Mouse (Mus musculus): ENCODE measurements at regions not wholly inside any gene's neighbourhood (a gene's known extent, or its start where the extent isn't known, plus 50 kb on each side); places are given as distances from the start of the nearest gene placed in this dataset.

DNA sequence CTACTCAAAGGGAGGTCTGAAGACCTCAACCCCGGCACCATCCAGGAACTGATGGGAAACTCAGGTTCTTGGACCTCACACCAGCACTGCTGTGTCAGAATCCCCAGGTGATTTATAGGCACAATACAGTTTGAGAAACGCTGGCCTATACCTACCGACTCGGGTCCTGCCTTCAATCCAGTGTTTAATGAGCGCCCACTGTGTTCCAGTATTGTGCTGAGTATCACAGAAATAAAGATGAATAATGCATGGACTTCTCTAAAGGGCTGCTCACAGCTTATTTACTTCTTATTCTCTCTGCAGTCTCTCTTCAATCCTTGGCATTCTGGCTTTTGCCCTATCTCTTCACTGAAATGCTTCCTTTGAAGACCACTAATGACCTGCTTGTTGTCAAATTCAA, 146.8 kb upstream of the 9630041A04Rik start:
- Histone ChIP-seq H3K27ac (ENCODE audit: low read depth, low read length) (no peak overlapping the region), H3K36me3 (ENCODE audit: insufficient read depth, low read length) (no peaks in the 10 kb centered on the region), H3K9ac (replicated peaks; ENCODE audit: low read length, poor library complexity, severe bottlenecking) (no peak overlapping the region), H3K27me3 (ENCODE audit: insufficient read depth, low read length) (no peaks in the 10 kb centered on the region), H3K9me3 (ENCODE audit: low read length) (no peaks in the 10 kb centered on the region), H3K4me1 (ENCODE audit: insufficient read depth, low read length) (0 out of 2 replicates have a peak, but pooled peaks cover 6% of the 10 kb centered on the region), H3K4me3 (ENCODE audit: low read depth, low read length) (no peak overlapping the region), H3K4me2 (ENCODE audit: low read depth, low read length, poor library complexity, severe bottlenecking) (no peak overlapping the region)
- ATAC-seq (ENCODE audit: low FRiP score) (no peak), DNase-seq (ENCODE audit: low spot score) (no peak)
- no peak for TF ChIP-seq CTCF (IDR thresholded peaks at IDR 0.05)
- WGBS = 44% methylated on average over 5 of the region's 5 CpGs

DNA sequence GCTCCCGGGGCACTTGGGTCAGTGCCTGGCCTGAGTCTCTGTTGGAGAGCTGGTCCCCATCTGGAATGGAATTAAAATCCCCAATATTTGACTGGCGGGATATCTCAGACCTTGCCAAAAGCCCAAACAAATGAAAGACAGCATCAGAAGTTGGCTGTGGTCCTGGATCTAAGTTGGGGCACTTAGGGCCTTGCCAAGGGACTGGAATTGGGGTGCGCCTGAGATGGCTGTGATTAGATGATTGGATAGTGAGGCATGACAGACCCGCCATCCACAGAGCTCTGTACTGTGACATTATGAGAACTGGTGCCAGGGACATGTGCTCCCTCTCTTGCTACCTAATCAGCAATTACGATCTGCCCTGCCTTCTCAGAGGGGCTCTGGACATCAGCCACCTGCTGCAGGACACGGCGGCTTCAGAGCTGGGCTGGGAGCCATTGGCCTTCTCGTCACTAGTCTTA, 151.0 kb upstream of the 9630041A04Rik start:
- no peaks in the 10 kb centered on the region for H3K4me1 ChIP-seq (ENCODE audit: insufficient read depth, low read length)
- H3K4me3 ChIP-seq (ENCODE audit: low read depth, low read length) = no peak overlapping the region
- no peaks in the 10 kb centered on the region for H3K27me3 ChIP-seq (ENCODE audit: insufficient read depth, low read length)
- H3K4me2 ChIP-seq (ENCODE audit: low read depth, low read length, poor library complexity, severe bottlenecking) = no peak overlapping the region
- no peak overlapping the region for H3K27ac ChIP-seq (ENCODE audit: low read depth, low read length)
- no peak; the same call in 1 of the 2 replicates for ATAC-seq (ENCODE audit: low FRiP score)
- no peak overlapping the region for H3K9ac ChIP-seq (replicated peaks; ENCODE audit: low read length, poor library complexity, severe bottlenecking)
- TF ChIP-seq CTCF (IDR thresholded peaks at IDR 0.05) = no peak
- no peaks in the 10 kb centered on the region for H3K9me3 ChIP-seq (ENCODE audit: low read length)
- DNase-seq (ENCODE audit: low spot score) = peak; percentile 88
- no peaks in the 10 kb centered on the region for H3K36me3 ChIP-seq (ENCODE audit: insufficient read depth, low read length)
- 73% methylated on average over 8 of the region's 8 CpGs for WGBS

DNA sequence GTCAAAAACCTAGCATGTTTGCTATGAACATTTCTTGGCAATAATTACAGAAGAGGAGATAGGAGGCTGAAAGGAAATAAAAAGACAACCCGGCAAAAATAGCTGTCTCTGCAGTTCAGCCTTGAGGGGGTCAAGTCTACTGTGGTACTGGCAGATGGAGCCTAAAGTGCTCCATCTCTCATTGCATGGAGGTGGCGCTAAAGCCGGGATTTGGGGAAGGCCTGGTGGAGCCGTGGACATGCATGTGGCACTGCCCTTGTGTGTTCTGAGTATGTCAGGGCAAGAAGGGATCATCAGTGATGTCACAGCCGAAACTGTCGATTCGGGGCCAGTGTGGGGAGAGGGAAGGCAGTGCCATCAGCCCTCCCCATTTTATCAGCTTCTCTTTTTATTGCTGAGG, 161.3 kb upstream of the 9630041A04Rik start:
- WGBS = 82% methylated on average over 7 of the region's 7 CpGs
- ATAC-seq (ENCODE audit: low FRiP score) (no peak), DNase-seq (ENCODE audit: low spot score) (peak; percentile 41)
- Histone ChIP-seq H3K4me1 (ENCODE audit: insufficient read depth, low read length) (no peaks in the 10 kb centered on the region), H3K9ac (replicated peaks; ENCODE audit: low read length, poor library complexity, severe bottlenecking) (no peak overlapping the region), H3K27ac (ENCODE audit: low read depth, low read length) (no peak overlapping the region), H3K27me3 (ENCODE audit: insufficient read depth, low read length) (no peaks in the 10 kb centered on the region), H3K4me2 (ENCODE audit: low read depth, low read length, poor library complexity, severe bottlenecking) (no peak overlapping the region), H3K36me3 (ENCODE audit: insufficient read depth, low read length) (no peaks in the 10 kb centered on the region), H3K9me3 (ENCODE audit: low read length) (no peaks in the 10 kb centered on the region), H3K4me3 (ENCODE audit: low read depth, low read length) (no peak overlapping the region)
- peak; percentile 40 for TF ChIP-seq CTCF (IDR thresholded peaks at IDR 0.05)

DNA sequence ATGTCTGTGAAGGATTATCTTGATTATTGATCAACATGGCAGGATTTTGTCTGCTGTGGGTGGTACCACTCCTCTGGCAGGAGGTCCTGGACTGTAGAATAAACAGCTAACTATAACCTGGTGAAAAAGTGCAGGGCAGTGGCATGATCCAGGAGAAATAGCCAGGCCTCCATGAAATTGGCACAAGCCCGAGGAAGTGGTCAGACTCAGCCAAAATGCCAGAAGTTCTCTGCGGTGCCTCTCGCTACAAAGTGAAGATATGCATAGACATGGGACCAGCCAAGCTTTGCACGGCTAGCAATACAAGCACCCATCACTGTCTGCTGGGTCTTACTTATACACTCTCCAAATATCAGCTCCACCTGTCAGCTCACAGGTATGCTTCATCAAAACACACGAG, 167.6 kb upstream of the 9630041A04Rik start:
- TF ChIP-seq CTCF (IDR thresholded peaks at IDR 0.05) = no peak
- Histone ChIP-seq H3K36me3 (ENCODE audit: insufficient read depth, low read length) (no peaks in the 10 kb centered on the region), H3K27ac (ENCODE audit: low read depth, low read length) (no peak overlapping the region), H3K27me3 (ENCODE audit: insufficient read depth, low read length) (no peaks in the 10 kb centered on the region), H3K4me3 (ENCODE audit: low read depth, low read length) (no peak overlapping the region), H3K9ac (replicated peaks; ENCODE audit: low read length, poor library complexity, severe bottlenecking) (no peak overlapping the region), H3K4me2 (ENCODE audit: low read depth, low read length, poor library complexity, severe bottlenecking) (no peak overlapping the region), H3K9me3 (ENCODE audit: low read length) (no peaks in the 10 kb centered on the region), H3K4me1 (ENCODE audit: insufficient read depth, low read length) (peaks cover 8% of the 10 kb centered on the region; the same call in 1 of the 2 replicates)
- 92% methylated on average over 5 of the region's 5 CpGs for WGBS
- ATAC-seq (ENCODE audit: low FRiP score) (no peak), DNase-seq (ENCODE audit: low spot score) (no peak)

DNA sequence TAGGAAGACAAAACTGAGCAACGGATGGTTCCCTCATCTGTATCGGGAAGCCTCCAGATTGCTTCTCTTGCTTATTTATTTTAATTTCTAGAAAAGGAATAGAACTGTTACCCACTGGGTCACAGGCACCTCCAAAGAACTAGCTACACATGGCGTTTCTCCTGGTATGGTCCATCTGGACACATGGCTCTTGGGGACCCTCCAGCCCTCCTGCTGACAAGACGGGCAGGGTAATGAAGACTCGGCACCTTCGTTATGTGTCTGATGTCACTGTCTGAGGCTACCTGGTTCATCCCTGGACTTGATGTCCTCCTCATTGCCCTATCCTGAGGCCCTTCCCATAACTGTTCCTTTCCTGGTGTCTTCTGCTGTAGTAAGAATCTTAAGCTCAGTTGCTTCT, 170.3 kb upstream of the 9630041A04Rik start:
- peaks cover 8% of the 10 kb centered on the region; the same call in 1 of the 2 replicates for H3K4me1 ChIP-seq (ENCODE audit: insufficient read depth, low read length)
- no peaks in the 10 kb centered on the region for H3K27me3 ChIP-seq (ENCODE audit: insufficient read depth, low read length)
- DNase-seq (ENCODE audit: low spot score) = no peak
- H3K9ac ChIP-seq (replicated peaks; ENCODE audit: low read length, poor library complexity, severe bottlenecking) = no peak overlapping the region
- H3K4me3 ChIP-seq (ENCODE audit: low read depth, low read length) = no peak overlapping the region
- no peaks in the 10 kb centered on the region for H3K36me3 ChIP-seq (ENCODE audit: insufficient read depth, low read length)
- H3K9me3 ChIP-seq (ENCODE audit: low read length) = no peaks in the 10 kb centered on the region
- TF ChIP-seq CTCF (IDR thresholded peaks at IDR 0.05) = no peak
- no peak for ATAC-seq (ENCODE audit: low FRiP score)
- 53% methylated on average over 6 of the region's 6 CpGs for WGBS
- peak overlapping the region; percentile 74; the same call in 1 of the 2 replicates for H3K27ac ChIP-seq (ENCODE audit: low read depth, low read length)
- H3K4me2 ChIP-seq (ENCODE audit: low read depth, low read length, poor library complexity, severe bottlenecking) = no peak overlapping the region

DNA sequence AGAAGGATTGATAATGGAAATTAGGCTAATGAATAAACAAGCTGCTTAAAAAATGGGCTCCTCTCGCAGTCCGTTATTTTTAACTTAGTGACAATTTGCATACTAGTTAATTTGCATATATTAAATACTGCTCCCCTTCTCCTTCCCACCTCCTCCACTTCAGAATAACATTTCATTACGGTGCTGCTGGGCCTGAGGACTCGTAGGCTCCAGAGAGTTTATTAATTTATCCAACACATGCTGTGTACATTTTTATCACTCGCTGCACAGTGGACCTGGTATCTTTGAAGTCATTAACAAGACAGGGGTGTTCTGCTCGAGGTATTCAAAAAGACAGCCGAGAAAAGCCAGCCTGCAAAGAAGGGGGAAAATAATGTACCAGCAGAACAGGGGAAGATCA, 170.7 kb upstream of the 9630041A04Rik start:
- peaks cover 8% of the 10 kb centered on the region; the same call in 1 of the 2 replicates for H3K4me1 ChIP-seq (ENCODE audit: insufficient read depth, low read length)
- peak overlapping the region; percentile 15; the same call in 1 of the 2 replicates for H3K4me3 ChIP-seq (ENCODE audit: low read depth, low read length)
- no peak for ATAC-seq (ENCODE audit: low FRiP score)
- no peaks in the 10 kb centered on the region for H3K27me3 ChIP-seq (ENCODE audit: insufficient read depth, low read length)
- no peak for TF ChIP-seq CTCF (IDR thresholded peaks at IDR 0.05)
- H3K4me2 ChIP-seq (ENCODE audit: low read depth, low read length, poor library complexity, severe bottlenecking) = peak overlapping the region; percentile 46
- no peaks in the 10 kb centered on the region for H3K36me3 ChIP-seq (ENCODE audit: insufficient read depth, low read length)
- peak overlapping the region; percentile 29 for H3K9ac ChIP-seq (replicated peaks; ENCODE audit: low read length, poor library complexity, severe bottlenecking)
- WGBS = 22% methylated on average over 7 of the region's 7 CpGs
- peak overlapping the region; percentile 74; the same call in 1 of the 2 replicates for H3K27ac ChIP-seq (ENCODE audit: low read depth, low read length)
- H3K9me3 ChIP-seq (ENCODE audit: low read length) = no peaks in the 10 kb centered on the region
- no peak for DNase-seq (ENCODE audit: low spot score)

Measured in midbrain, postnatal 0 days (tissue).